Mouse (Mus musculus) testis, adult 2 months (tissue): ENCODE results near the gene Cnfn. TPM values are rescaled to one million over a fixed set of nuclear protein-coding genes. Genes with fewer than 3 reads are reported as not detected.

Experiments used
- H3K27ac ChIP-seq: fragments of 200-500 bp; 2 replicates; pipeline ENCODE4 v1.5.1; 2012; ENCODE audit warnings: low read depth, low read length; ENCODE audit not compliant: control insufficient read depth, insufficient read depth
- H3K27me3 ChIP-seq: fragments of 200-500 bp; 2 replicates; pipeline ENCODE4 v1.6.1; 2012; ENCODE audit warnings: mild to moderate bottlenecking, low read length, moderate library complexity; ENCODE audit not compliant: control insufficient read depth, insufficient read depth
- H3K36me3 ChIP-seq: fragments of 200-500 bp; 2 replicates; pipeline ENCODE4 v1.6.1; 2012; ENCODE audit warnings: mild to moderate bottlenecking, low read length; ENCODE audit not compliant: control insufficient read depth, insufficient read depth
- H3K4me1 ChIP-seq: fragments of 200-500 bp; 2 replicates; pipeline ENCODE4 v1.6.1; 2012; ENCODE audit warnings: low read length; ENCODE audit not compliant: control insufficient read depth, insufficient read depth
- H3K4me3 ChIP-seq: fragments of 200-500 bp; 2 replicates; pipeline ENCODE4 v1.5.1; 2012; ENCODE audit warnings: low read depth, mild to moderate bottlenecking, low read length, moderate library complexity, mixed read lengths; ENCODE audit not compliant: control insufficient read depth
- CTCF ChIP-seq: fragments of 200-500 bp; IDR thresholded peaks from 2 replicates; pipeline ENCODE4 v1.5.1; 2012; ENCODE audit warnings: low read depth, mild to moderate bottlenecking, inconsistent platforms, low read length, moderate library complexity; ENCODE audit not compliant: control insufficient read depth, insufficient read depth, insufficient replicate concordance
- POLR2A ChIP-seq: fragments of 200-500 bp; IDR thresholded peaks from 2 replicates; pipeline ENCODE4 v1.6.1; 2012; ENCODE audit warnings: low read depth, mild to moderate bottlenecking, inconsistent platforms, low read length, moderate library complexity; ENCODE audit not compliant: control insufficient read depth
- polyA plus RNA-seq: library from polyadenylated mRNA; depleted of rRNA; stranded (reverse); fragments of >200 nt; gene quantifications from 2 replicates; pipeline ENCODE4 v1.2.3, GENCODE M21; 2012

Cnfn gene
- polyA plus RNA-seq, 1 experiment, result 0.26 TPM

GRCm38 (mm10) chr7:25395186-25395557, 25.6 kb upstream of the Cnfn start:
- no peak for TF ChIP-seq POLR2A
- TF ChIP-seq CTCF, result no peak
- Histone ChIP-seq H3K27ac (peak overlapping the region; percentile 83), H3K4me3 (peak overlapping the region; percentile 98), H3K27me3 (no peaks in the 10 kb centered on the region), H3K4me1 (peaks cover 5% of the 10 kb centered on the region), H3K36me3 (no peaks in the 10 kb centered on the region; the same call in 1 of the 2 replicates)

GRCm38 (mm10) chr7:25394754-25395153, 25.2 kb upstream of the Cnfn start:
- no peak for TF ChIP-seq CTCF
- TF ChIP-seq POLR2A, result no peak
- Histone ChIP-seq H3K27ac (peak overlapping the region; percentile 83), H3K27me3 (no peaks in the 10 kb centered on the region), H3K36me3 (no peaks in the 10 kb centered on the region; the same call in 1 of the 2 replicates), H3K4me3 (peak overlapping the region; percentile 98), H3K4me1 (peaks cover 5% of the 10 kb centered on the region)

GRCm38 (mm10) chr7:25393451-25394210, 24.1 kb upstream of the Cnfn start:
- Histone ChIP-seq H3K4me1 (peaks cover 5% of the 10 kb centered on the region), H3K4me3 (peak overlapping the region; percentile 30), H3K27ac (no peak overlapping the region), H3K36me3 (no peaks in the 10 kb centered on the region; the same call in 1 of the 2 replicates), H3K27me3 (no peaks in the 10 kb centered on the region)
- TF ChIP-seq CTCF, result no peak
- no peak for TF ChIP-seq POLR2A

GRCm38 (mm10) chr7:25392851-25393250, 23.3 kb upstream of the Cnfn start:
- no peaks in the 10 kb centered on the region; the same call in 1 of the 2 replicates for H3K36me3 ChIP-seq
- no peak overlapping the region for H3K4me3 ChIP-seq
- H3K4me1 ChIP-seq, result peaks cover 5% of the 10 kb centered on the region
- no peak for TF ChIP-seq CTCF
- no peak for TF ChIP-seq POLR2A
- H3K27ac ChIP-seq, result no peak overlapping the region
- H3K27me3 ChIP-seq, result no peaks in the 10 kb centered on the region

GRCm38 (mm10) chr7:25391856-25392453, 22.4 kb upstream of the Cnfn start:
- Histone ChIP-seq H3K4me1 (peaks cover 5% of the 10 kb centered on the region), H3K36me3 (no peaks in the 10 kb centered on the region), H3K4me3 (no peak overlapping the region), H3K27me3 (no peaks in the 10 kb centered on the region), H3K27ac (no peak overlapping the region)
- TF ChIP-seq CTCF, result no peak
- no peak for TF ChIP-seq POLR2A

GRCm38 (mm10) chr7:25390986-25391385, 21.5 kb upstream of the Cnfn start:
- Histone ChIP-seq H3K4me1 (peaks cover 2% of the 10 kb centered on the region), H3K36me3 (no peaks in the 10 kb centered on the region), H3K27me3 (no peaks in the 10 kb centered on the region), H3K4me3 (no peak overlapping the region), H3K27ac (no peak overlapping the region; the same call in 1 of the 2 replicates)
- TF ChIP-seq CTCF (no peak), POLR2A (no peak)

- Histone ChIP-seq H3K27ac (peak overlapping the region; percentile 29), H3K4me3 (no peak overlapping the region), H3K4me1 (peaks cover 4% of the 10 kb centered on the region), H3K27me3 (no peaks in the 10 kb centered on the region), H3K36me3 (no peaks in the 10 kb centered on the region)
- TF ChIP-seq POLR2A (no peak), CTCF (no peak)
Measured at GRCm38 (mm10) chr7:25390054-25390770, 20.7 kb upstream of the Cnfn start.
